Mouse (Mus musculus) liver, adult (tissue): ENCODE measurements at regions not wholly inside any gene's neighbourhood (a gene's known extent, or its start where the extent isn't known, plus 50 kb on each side); places are given as distances from the start of the nearest gene placed in this dataset.

Source experiments
- GATA4 ChIP-seq: IDR thresholded peaks from 2 replicates; pipeline ENCODE4 v1.6.1; 2014; ENCODE audit warnings: mild to moderate bottlenecking, low read length; ENCODE audit not compliant: insufficient replicate concordance

- TF ChIP-seq GATA4 = no peak
These were observed 131.6 kb downstream of the Srek1 start for GRCm38 (mm10) chr13:103642542-103643375.

GRCm38 (mm10) chr13:103638038-103638437 lies 136.4 kb downstream of the Srek1 start:
- no peak for TF ChIP-seq GATA4

GRCm38 (mm10) chr13:103637414-103637813 lies 137.0 kb downstream of the Srek1 start:
- TF ChIP-seq GATA4 = no peak

GRCm38 (mm10) chr13:103636595-103636994 lies 137.8 kb downstream of the Srek1 start:
- no peak for TF ChIP-seq GATA4

- no peak for TF ChIP-seq GATA4
These were observed 150.6 kb downstream of the Srek1 start for GRCm38 (mm10) chr13:103623810-103624209.

GRCm38 (mm10) chr13:103623319-103623718 lies 151.1 kb downstream of the Srek1 start:
- no peak for TF ChIP-seq GATA4

DNA sequence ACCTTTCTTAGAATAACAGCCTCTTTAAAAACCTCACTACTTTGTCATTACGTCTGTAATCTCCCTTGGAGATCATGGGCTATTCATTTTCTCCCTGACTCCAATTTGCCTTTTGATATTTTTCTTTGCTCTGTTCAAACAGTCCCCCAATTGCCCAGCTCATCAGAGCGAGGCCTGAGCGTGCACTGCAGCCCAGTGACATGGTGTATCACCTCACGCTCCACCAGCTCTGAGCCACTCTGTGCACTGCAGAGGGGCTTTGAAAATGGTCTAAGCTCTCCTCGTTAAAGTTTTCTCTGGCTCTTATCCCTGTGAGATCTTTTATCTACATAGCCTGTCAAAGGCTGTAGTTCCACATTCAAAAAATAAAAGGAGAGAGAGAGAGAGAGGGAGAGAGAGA lies 152.1 kb downstream of the Srek1 start:
- no peak for TF ChIP-seq GATA4

- TF ChIP-seq GATA4 = no peak
These were observed 161.1 kb downstream of the Srek1 start for GRCm38 (mm10) chr13:103613333-103613725.

DNA sequence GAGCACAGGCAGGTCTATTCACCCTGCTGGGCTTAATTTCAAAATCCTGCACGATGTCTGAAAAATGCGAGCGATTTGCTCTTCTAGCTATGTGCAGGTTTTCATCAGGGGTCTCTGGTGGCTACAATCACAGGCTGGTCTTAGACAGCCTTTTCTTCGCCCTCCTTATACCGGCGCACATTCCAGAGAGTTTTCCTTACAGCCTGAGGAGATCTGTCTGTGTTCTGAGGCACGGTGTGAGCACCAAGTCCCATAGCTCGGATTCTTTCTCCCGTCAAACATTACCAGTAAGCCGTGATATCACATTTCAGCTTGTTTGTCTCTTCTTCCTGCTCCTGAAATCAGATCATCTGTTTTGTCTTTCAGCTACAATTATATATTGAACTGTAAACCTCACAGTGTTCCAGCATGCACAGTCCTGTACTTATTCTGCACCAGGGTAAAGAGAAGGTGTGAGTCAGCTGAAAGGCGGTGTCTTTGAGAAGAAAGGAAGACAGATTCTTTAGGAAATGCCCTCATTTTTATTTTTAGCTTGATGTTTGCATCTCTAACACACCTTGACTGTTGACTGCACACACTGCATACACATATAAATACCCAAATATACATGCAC lies 161.6 kb downstream of the Srek1 start:
- TF ChIP-seq GATA4 = no peak

DNA sequence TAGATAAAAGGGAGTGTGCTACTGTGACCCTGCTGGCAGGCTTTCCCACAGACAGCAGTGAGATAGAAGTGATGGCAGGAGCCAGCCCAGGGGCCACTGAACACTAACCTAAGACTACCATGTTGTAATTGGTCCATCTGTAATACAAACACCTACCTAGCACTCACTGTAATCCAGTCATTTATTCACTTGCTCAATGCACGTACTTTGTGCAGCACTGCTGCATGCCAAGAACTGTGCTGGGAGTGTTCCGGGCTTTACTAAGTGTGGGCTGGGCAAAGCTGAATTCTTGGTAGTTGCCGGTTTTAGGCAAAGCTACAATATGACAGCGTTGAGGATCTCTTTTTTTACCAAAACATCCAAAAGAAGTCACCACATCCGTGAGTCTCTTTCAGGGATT lies 172.1 kb downstream of the Srek1 start:
- TF ChIP-seq GATA4 = no peak

- TF ChIP-seq GATA4 = no peak
These were observed 182.0 kb downstream of the Srek1 start for GRCm38 (mm10) chr13:103592371-103592770.

DNA sequence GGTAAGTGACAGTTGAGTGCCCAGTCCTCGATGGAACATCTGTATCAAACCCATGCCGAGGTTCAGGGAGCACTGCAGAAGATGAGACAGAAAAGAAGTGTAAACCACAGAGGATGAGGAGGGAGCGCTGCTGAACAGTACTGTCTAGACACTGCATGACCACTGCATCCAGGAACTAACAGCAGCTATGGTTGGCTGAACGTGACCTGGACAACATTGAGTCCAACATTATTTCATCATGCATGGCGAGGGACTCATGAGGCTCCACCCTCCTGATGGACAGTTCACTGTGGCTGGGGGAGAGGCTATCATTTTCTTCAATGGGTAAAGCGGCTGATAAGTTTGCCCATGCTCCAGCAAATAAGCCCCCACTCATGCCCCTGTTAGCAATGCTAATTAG lies 182.5 kb downstream of the Srek1 start:
- no peak for TF ChIP-seq GATA4

GRCm38 (mm10) chr13:103589646-103590045 lies 184.8 kb downstream of the Srek1 start:
- TF ChIP-seq GATA4 = no peak

DNA sequence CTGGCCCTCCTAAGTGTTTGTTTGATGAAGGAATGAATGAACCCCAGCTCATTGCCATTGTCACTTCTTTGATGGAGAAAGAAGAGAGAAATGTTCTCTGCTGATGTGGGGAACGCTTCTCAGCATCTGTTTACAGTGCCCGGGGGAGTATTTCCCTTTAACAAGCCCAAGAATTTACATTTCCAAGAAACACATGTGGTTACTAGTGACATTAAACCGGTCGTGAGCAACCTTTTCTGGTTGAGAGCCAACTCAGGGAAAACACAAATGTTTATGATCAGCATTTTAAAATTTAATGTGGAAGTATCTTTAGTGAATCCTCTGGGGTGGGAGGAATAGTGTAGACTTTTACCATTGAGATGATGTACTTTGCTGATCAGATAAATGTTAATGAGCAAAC lies 197.6 kb downstream of the Srek1 start:
- TF ChIP-seq GATA4 = no peak

DNA sequence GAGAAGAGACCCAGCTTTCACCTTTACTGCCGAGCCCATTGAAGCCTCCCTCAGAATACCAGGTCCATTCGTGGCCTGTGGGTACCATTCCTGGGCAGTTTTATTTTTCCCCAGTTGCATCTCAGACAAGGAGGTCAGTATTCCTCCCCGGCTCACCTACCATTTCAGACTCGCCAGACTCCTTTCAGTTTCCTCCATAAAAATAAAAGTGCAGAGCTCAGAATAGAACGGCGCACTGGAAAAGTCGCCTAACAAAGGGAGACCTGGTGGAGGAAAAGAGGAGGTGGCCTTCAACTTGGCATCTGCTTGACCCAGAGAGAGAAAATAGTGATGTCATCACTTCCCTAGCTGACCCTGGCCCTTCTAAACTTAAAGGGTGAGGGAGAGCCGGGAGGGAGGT lies 209.7 kb downstream of the Srek1 start:
- TF ChIP-seq GATA4 = no peak
